Mouse (Mus musculus): ENCODE measurements at regions not wholly inside any gene's neighbourhood (a gene's known extent, or its start where the extent isn't known, plus 50 kb on each side); places are given as distances from the start of the nearest gene placed in this dataset.

GRCm38 (mm10) chr9:66646226-66646625 lies 53.3 kb upstream of the Usp3 start:
- no peaks in the 10 kb centered on the region for H3K36me3 ChIP-seq
- no peak overlapping the region for H3K4me2 ChIP-seq
- peaks cover 2% of the 10 kb centered on the region for H3K4me1 ChIP-seq (replicated peaks)
- no peak overlapping the region for H3K4me3 ChIP-seq
- H3K27me3 ChIP-seq: no peaks in the 10 kb centered on the region
- no peak overlapping the region for H3K27ac ChIP-seq (replicated peaks)
- no peaks in the 10 kb centered on the region for H3K9me3 ChIP-seq
- WGBS: 16% methylated on average over 7 of the region's 7 CpGs
- H3K9ac ChIP-seq: no peak overlapping the region
- ATAC-seq (ENCODE audit: low read depth): peak; percentile 82; the same call in 1 of the 2 replicates

- Histone ChIP-seq H3K4me3 (no peak overlapping the region), H3K4me2 (no peak overlapping the region), H3K27me3 (no peaks in the 10 kb centered on the region), H3K27ac (replicated peaks) (no peak overlapping the region), H3K9ac (no peak overlapping the region), H3K4me1 (replicated peaks) (peaks cover 6% of the 10 kb centered on the region), H3K36me3 (no peaks in the 10 kb centered on the region), H3K9me3 (no peaks in the 10 kb centered on the region)
- no peak for ATAC-seq (ENCODE audit: low read depth)
- 30% methylated on average over 6 of the region's 6 CpGs for WGBS
These were observed 58.4 kb upstream of the Usp3 start for GRCm38 (mm10) chr9:66651306-66651705.

DNA sequence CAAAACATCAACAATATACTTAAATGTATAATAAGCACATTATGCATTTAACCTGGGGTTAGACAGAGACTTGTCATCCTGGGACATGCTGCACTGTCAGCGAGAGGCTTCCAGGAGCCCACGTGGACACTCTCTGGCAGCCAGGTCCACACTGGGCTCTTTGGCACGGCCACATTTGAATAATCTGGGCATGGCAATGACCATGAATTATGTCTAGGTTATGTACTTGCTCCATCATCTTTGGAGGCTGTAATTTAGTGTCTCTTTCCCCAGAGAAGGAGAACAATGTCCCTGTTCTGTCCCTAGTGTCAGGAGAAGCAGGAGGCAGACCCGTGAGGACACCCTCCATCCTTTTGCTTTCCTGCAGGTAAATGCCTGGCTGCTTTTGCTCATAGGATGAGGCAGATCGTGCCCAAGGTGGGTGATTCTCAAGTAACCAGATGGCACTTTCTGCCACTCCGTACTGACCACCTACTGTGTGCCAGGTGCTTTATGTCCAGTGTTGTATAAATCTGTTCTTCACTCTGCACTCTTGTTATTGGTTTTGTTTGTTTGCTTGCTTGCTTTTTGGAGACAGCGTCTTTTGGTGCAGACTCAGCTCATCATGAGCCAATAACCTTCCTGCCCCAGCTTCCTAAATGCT lies 56.2 kb upstream of the Car12 start:
- H3K9me3 ChIP-seq: no peaks in the 10 kb centered on the region
- 80% methylated on average over 7 of the region's 7 CpGs for WGBS
- no peak for ATAC-seq (ENCODE audit: low read depth)

DNA sequence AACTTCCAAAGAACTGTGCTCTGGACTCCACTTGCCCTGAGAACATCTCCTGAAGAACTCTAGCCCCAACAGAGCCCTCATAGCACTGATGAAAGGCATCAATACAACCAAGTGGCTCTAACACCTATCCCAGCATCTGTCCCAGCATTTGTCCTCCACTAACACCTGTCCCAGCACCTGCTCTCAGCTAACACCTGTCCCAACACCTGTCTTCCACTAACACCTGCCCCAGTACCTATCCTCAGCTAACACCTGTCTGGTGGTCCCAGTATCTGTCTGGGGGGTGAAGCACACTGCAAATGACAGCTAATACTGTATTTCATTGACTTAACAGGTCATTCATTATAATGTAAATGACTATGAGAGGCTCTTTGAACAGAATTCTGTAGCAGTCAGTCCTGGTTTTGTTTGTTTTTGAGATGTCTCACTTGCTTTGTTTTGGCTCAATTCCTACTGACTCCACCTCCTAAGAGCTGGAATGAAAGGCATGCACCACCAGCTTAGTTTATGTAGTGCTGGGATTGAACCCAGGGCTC lies 54.7 kb upstream of the Car12 start:
- no peaks in the 10 kb centered on the region for H3K9me3 ChIP-seq
- H3K4me2 ChIP-seq: no peak overlapping the region
- H3K36me3 ChIP-seq: no peaks in the 10 kb centered on the region
- H3K27ac ChIP-seq (replicated peaks): no peak overlapping the region
- no peaks in the 10 kb centered on the region for H3K27me3 ChIP-seq
- no peak overlapping the region for H3K9ac ChIP-seq
- no peak for ATAC-seq (ENCODE audit: low read depth)
- no peak overlapping the region for H3K4me3 ChIP-seq
- no peaks in the 10 kb centered on the region for H3K4me1 ChIP-seq (replicated peaks)

More for the DNA sequence above, 56.2 kb upstream of the Car12 start:
- H3K4me3 ChIP-seq: no peak overlapping the region
- no peak overlapping the region for H3K9ac ChIP-seq
- H3K36me3 ChIP-seq: no peaks in the 10 kb centered on the region
- H3K27me3 ChIP-seq: no peaks in the 10 kb centered on the region
- no peaks in the 10 kb centered on the region for H3K4me1 ChIP-seq (replicated peaks)
- H3K27ac ChIP-seq (replicated peaks): no peak overlapping the region
- H3K4me2 ChIP-seq: no peak overlapping the region

DNA sequence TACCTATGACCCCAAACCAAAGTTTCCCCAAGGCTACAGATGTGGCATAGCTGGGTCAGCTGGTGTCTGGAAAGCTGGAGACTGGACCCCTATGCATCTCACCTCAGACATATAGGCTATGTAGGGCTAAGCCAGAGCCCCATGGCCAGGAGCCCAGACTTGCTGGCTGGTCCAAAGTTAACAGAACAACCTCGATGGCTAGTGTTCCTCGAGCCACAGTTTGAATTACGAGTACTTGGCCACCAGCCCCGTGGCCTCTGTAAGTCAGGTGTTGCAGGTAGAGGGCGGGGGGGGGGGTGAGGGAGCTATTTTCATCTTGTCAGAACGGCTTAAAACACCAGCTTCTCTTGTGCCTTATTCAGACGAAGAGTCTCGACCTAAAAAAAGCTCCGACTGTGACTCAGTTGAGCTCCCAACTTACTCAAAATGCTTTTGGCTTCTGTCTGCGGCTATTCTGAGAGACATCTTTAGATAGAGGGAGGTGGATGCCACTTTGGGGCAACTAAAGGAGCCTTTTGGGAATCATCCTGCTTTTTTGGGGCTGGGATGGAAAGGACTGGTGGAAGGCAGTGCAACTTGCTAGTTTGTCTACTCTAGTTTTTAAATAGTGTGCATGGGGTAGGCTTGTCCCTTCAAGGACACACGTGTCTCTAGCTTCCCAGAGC lies 53.6 kb upstream of the Car12 start:
- no peak for ATAC-seq (ENCODE audit: low read depth)
- Histone ChIP-seq H3K27me3 (no peaks in the 10 kb centered on the region), H3K9ac (no peak overlapping the region), H3K4me3 (no peak overlapping the region), H3K4me1 (replicated peaks) (no peaks in the 10 kb centered on the region), H3K36me3 (no peaks in the 10 kb centered on the region), H3K9me3 (no peaks in the 10 kb centered on the region), H3K27ac (replicated peaks) (no peak overlapping the region), H3K4me2 (no peak overlapping the region)
- 90% methylated on average over 11 of the region's 11 CpGs for WGBS

DNA sequence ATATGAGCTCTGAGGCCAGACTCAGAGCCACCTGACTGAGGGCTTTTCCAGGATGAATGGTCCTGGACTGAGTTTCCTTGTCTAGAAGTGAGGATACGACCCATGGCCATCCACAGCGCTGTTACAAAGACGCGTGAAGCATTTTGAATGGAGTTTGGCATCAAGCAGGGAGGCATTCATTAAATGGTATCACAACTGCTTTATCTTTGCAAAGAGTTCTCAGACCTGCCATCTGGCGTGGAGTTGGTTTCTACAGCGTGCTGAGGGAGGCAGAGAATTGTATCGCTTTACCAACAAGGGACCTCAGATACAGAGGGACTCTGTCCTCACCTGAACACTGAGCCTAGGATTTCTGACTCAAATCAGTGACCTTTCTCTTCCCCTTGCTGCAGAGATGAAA lies 51.9 kb upstream of the Car12 start:
- WGBS: 67% methylated on average over 7 of the region's 7 CpGs

GRCm38 (mm10) chr9:66662443-66662842 lies 51.0 kb upstream of the Car12 start:
- Histone ChIP-seq H3K27me3 (no peaks in the 10 kb centered on the region), H3K36me3 (no peaks in the 10 kb centered on the region), H3K4me2 (no peak overlapping the region), H3K4me3 (no peak overlapping the region), H3K27ac (replicated peaks) (no peak overlapping the region), H3K9ac (no peak overlapping the region), H3K9me3 (no peaks in the 10 kb centered on the region), H3K4me1 (replicated peaks) (no peaks in the 10 kb centered on the region)
- WGBS: 79% methylated on average over 4 of the region's 4 CpGs
- no peak for ATAC-seq (ENCODE audit: low read depth)

More for the DNA sequence above, 51.9 kb upstream of the Car12 start:
- Histone ChIP-seq H3K4me3 (no peak overlapping the region), H3K9me3 (no peaks in the 10 kb centered on the region), H3K9ac (no peak overlapping the region), H3K36me3 (no peaks in the 10 kb centered on the region), H3K4me2 (no peak overlapping the region), H3K27me3 (no peaks in the 10 kb centered on the region), H3K4me1 (replicated peaks) (no peaks in the 10 kb centered on the region), H3K27ac (replicated peaks) (no peak overlapping the region)
- ATAC-seq (ENCODE audit: low read depth): no peak
